In the genomic region with DNA sequence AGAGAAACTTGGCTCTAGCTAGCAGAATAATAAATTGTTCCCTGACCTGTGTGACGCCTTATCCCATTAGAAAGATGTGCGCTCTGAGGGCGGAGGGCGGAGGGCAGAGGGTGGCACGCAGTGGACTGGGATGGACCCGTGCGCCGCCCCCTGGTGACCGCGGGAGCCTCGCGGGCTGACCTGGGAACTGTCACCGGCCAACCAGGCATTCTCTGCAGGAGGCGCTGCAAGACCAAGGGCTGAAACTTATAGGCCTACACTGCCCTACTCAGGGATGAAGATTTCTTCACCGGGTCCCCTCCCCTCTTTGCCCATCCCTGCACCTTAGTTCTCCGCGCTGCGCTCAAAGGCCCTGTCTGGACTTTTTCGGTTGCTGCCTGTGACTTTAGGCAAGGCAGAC, we compare ENCODE assay signal across 10 mouse cellular contexts.
DNase-seq lines count a peak whose midpoint lies in the region; ATAC-seq and TF ChIP-seq lines count a peak whose summit lies in the region.
"Had no signal": no experiment of that assay in that cellular context is flagged by ENCODE, and none has a peak within 500 bp of the region (broad histone marks: within the 10 kb centered on the region; RNA-seq: fewer than 3 reads in every experiment).

No protein-coding gene starts in this region.

- H3K4me1 ChIP-seq in liver, embryonic 14.5 days (replicated peaks; ENCODE audit: control insufficient read depth in 2 of 2, insufficient read depth in 2 of 2, low read length in 1 of 2) = no peaks in the 10 kb centered on the region
- no peaks in the 10 kb centered on the region for H3K4me1 ChIP-seq in liver, embryonic 12.5 days
- peaks cover 12% of the 10 kb centered on the region for H3K4me1 ChIP-seq in hindbrain, embryonic 15.5 days (replicated peaks)
- peaks cover 14% of the 10 kb centered on the region for H3K4me1 ChIP-seq in midbrain, embryonic 16.5 days (ENCODE audit: control insufficient read depth, insufficient read depth, low read length)
- H3K4me1 ChIP-seq: embryonic facial prominence, embryonic 12.5 days; megakaryocyte, embryonic 14.5 days had no signal

- no peak overlapping the region for H3K9ac ChIP-seq in liver, embryonic 14.5 days (replicated peaks)
- no peak overlapping the region for H3K9ac ChIP-seq in liver, embryonic 12.5 days
- H3K9ac ChIP-seq in hindbrain, embryonic 15.5 days = no peak overlapping the region
- peak overlapping the region; percentile 45; the same call in 1 of the 2 replicates for H3K9ac ChIP-seq in midbrain, embryonic 16.5 days (ENCODE audit: low read depth, low read length)
- H3K9ac ChIP-seq: embryonic facial prominence, embryonic 12.5 days had no signal

- H3K4me3 ChIP-seq in liver, embryonic 14.5 days (ENCODE audit: insufficient read depth in 1 of 2, low read depth in 2 of 2, low read length in 2 of 2) = no peak overlapping the region
- H3K4me3 ChIP-seq in liver, embryonic 12.5 days = no peak overlapping the region
- H3K4me3 ChIP-seq in hindbrain, embryonic 15.5 days = no peak overlapping the region
- no peak overlapping the region for H3K4me3 ChIP-seq in midbrain, embryonic 16.5 days (ENCODE audit: low read depth, low read length)
- H3K4me3 ChIP-seq: embryonic facial prominence, embryonic 12.5 days; megakaryocyte, embryonic 14.5 days had no signal

- peak; percentile 34 for TF ChIP-seq CTCF in liver, embryonic 14.5 days (IDR thresholded peaks at IDR 0.05; ENCODE audit: low read depth)

- no peaks in the 10 kb centered on the region for H3K36me3 ChIP-seq in liver, embryonic 14.5 days (replicated peaks; ENCODE audit: control insufficient read depth, insufficient read depth, low read depth)
- H3K36me3 ChIP-seq in liver, embryonic 12.5 days = no peaks in the 10 kb centered on the region
- no peaks in the 10 kb centered on the region for H3K36me3 ChIP-seq in hindbrain, embryonic 15.5 days
- H3K36me3 ChIP-seq in midbrain, embryonic 16.5 days (ENCODE audit: control insufficient read depth, insufficient read depth, low read length) = no peaks in the 10 kb centered on the region
- H3K36me3 ChIP-seq: embryonic facial prominence, embryonic 12.5 days had no signal

- ATAC-seq in liver, embryonic 14.5 days (ENCODE audit: insufficient read depth) = no peak
- no peak for ATAC-seq in liver, embryonic 12.5 days
- ATAC-seq in hindbrain, embryonic 15.5 days (ENCODE audit: low FRiP score, low read depth) = peak; percentile 17; the same call in 1 of the 2 replicates
- ATAC-seq in midbrain, embryonic 16.5 days = peak; percentile 50
- ATAC-seq: inflammation-experienced regulatory T-cells, adult 6 months had no signal

- no peak for TF ChIP-seq EP300 in liver, embryonic 14.5 days (IDR thresholded peaks at IDR 0.05; ENCODE audit: low read depth)

- H3K9me3 ChIP-seq in liver, embryonic 14.5 days (ENCODE audit: control insufficient read depth, low read length) = no peaks in the 10 kb centered on the region
- no peaks in the 10 kb centered on the region for H3K9me3 ChIP-seq in liver, embryonic 12.5 days (replicated peaks)
- H3K9me3 ChIP-seq in hindbrain, embryonic 15.5 days = no peaks in the 10 kb centered on the region
- H3K9me3 ChIP-seq in midbrain, embryonic 16.5 days (replicated peaks; ENCODE audit: control insufficient read depth, low read length, poor library complexity, severe bottlenecking) = no peaks in the 10 kb centered on the region
- H3K9me3 ChIP-seq: embryonic facial prominence, embryonic 12.5 days had no signal

- no peak for DNase-seq in liver, embryonic 14.5 days (ENCODE audit: low read depth in 3 of 3, low spot score in 3 of 3)
- DNase-seq in embryo, embryonic 9.5 days (ENCODE audit: extremely low spot score) = peak; percentile 50
- DNase-seq in yolk sac, embryonic 10.5 days (ENCODE audit: low spot score) = no peak
- no peak for DNase-seq in right cerebral cortex, adult 18-20 months

- no peak overlapping the region for H3K27ac ChIP-seq in liver, embryonic 14.5 days
- no peak overlapping the region for H3K27ac ChIP-seq in liver, embryonic 12.5 days
- no peak overlapping the region for H3K27ac ChIP-seq in hindbrain, embryonic 15.5 days (replicated peaks)
- H3K27ac ChIP-seq in midbrain, embryonic 16.5 days (ENCODE audit: low read length) = peak overlapping the region; percentile 56; the same call in 1 of the 2 replicates
- H3K27ac ChIP-seq: embryonic facial prominence, embryonic 12.5 days had no signal

- H3K4me2 ChIP-seq in liver, embryonic 14.5 days (ENCODE audit: low read depth) = no peak overlapping the region
- H3K4me2 ChIP-seq in liver, embryonic 12.5 days = no peak overlapping the region
- 0 out of 2 replicates have a peak overlapping the region, but pooled peaks have one; percentile 5 for H3K4me2 ChIP-seq in hindbrain, embryonic 15.5 days
- peak overlapping the region; percentile 30; the same call in 1 of the 2 replicates for H3K4me2 ChIP-seq in midbrain, embryonic 16.5 days (ENCODE audit: low read length)
- H3K4me2 ChIP-seq: embryonic facial prominence, embryonic 12.5 days had no signal

- H3K27me3 ChIP-seq in liver, embryonic 14.5 days (ENCODE audit: control insufficient read depth, insufficient read depth, low read length) = no peaks in the 10 kb centered on the region
- no peaks in the 10 kb centered on the region for H3K27me3 ChIP-seq in liver, embryonic 12.5 days (replicated peaks)
- no peaks in the 10 kb centered on the region for H3K27me3 ChIP-seq in hindbrain, embryonic 15.5 days
- H3K27me3 ChIP-seq in midbrain, embryonic 16.5 days (ENCODE audit: control insufficient read depth, insufficient read depth, low read depth, low read length) = no peaks in the 10 kb centered on the region
- H3K27me3 ChIP-seq: embryonic facial prominence, embryonic 12.5 days had no signal

- 23% methylated on average over 19 of the region's 19 CpGs for WGBS in liver, embryonic 14.5 days (ENCODE audit: insufficient replicate concordance)
- 18% methylated on average over 19 of the region's 19 CpGs for WGBS in liver, embryonic 12.5 days (ENCODE audit: insufficient replicate concordance)
- 17% methylated on average over 19 of the region's 19 CpGs for WGBS in hindbrain, embryonic 15.5 days
- 10% methylated on average over 19 of the region's 19 CpGs for WGBS in midbrain, embryonic 16.5 days

Comparison
In these comparisons a context has a peak if more than half of its experiments do, and no peak if none do; other contexts are left out.
1. ATAC-seq: peak in hindbrain, embryonic 15.5 days (single experiment) and midbrain, embryonic 16.5 days (single experiment); none in liver, embryonic 14.5 days (single experiment) and liver, embryonic 12.5 days (single experiment).
2. H3K4me2 ChIP-seq: peak in hindbrain, embryonic 15.5 days (single experiment) and midbrain, embryonic 16.5 days (single experiment); none in liver, embryonic 14.5 days (single experiment) and liver, embryonic 12.5 days (single experiment).